Mouse (Mus musculus) olfactory bulb, adult 2 months (tissue): ENCODE measurements around the gene Pex3. TPM values are rescaled to one million over a fixed set of nuclear protein-coding genes. Genes with fewer than 3 reads are reported as not detected.
"Not testable (repeated sequence)": the region's sequence is repeated elsewhere in the genome, so short reads cannot be mapped to it uniquely, and the experiment has no call there.

Source experiments
- H3K27ac ChIP-seq: fragments of 200-500 bp; 2 replicates; pipeline ENCODE4 v1.5.1; 2012; ENCODE audit warnings: low read depth, low read length; ENCODE audit not compliant: insufficient read depth
- H3K4me1 ChIP-seq: fragments of 200-500 bp; 2 replicates; pipeline ENCODE4 v1.6.1; 2012; ENCODE audit warnings: low read length; ENCODE audit not compliant: control insufficient read depth, insufficient read depth
- H3K4me3 ChIP-seq: fragments of 200-500 bp; 2 replicates; pipeline ENCODE4 v1.5.1; 2012; ENCODE audit warnings: mild to moderate bottlenecking, low read depth, low read length, moderate library complexity; ENCODE audit not compliant: insufficient read depth
- CTCF ChIP-seq: fragments of 200-500 bp; IDR thresholded peaks from 2 replicates; pipeline ENCODE4 v1.5.1; 2012; ENCODE audit warnings: low read depth, mild to moderate bottlenecking, low read length, moderate library complexity; ENCODE audit not compliant: insufficient read depth
- POLR2A ChIP-seq: fragments of 200-500 bp; IDR thresholded peaks from 2 replicates; pipeline ENCODE4 v1.6.1; 2012; ENCODE audit warnings: mild to moderate bottlenecking, low read depth, low read length, moderate library complexity; ENCODE audit not compliant: insufficient read depth
- WGBS: fragments of 180-500 bp; shearing (Covaris S2); methylation state at CpG from one replicate; pipeline ENCODE4 v1.1.7; 2018; 5-methylcytosine and 5-hydroxymethylcytosine counted together
- polyA plus RNA-seq: library from polyadenylated mRNA; stranded (reverse); fragments of >200 nt; gene quantifications from 2 replicates; pipeline ENCODE4 v1.2.4, GENCODE M21; 2012; ENCODE audit warnings: low replicate concordance; ENCODE audit not compliant: missing spikeins, insufficient read depth, insufficient read length

Gene Pex3
- polyA plus RNA-seq, 1 experiment, result not detected

DNA sequence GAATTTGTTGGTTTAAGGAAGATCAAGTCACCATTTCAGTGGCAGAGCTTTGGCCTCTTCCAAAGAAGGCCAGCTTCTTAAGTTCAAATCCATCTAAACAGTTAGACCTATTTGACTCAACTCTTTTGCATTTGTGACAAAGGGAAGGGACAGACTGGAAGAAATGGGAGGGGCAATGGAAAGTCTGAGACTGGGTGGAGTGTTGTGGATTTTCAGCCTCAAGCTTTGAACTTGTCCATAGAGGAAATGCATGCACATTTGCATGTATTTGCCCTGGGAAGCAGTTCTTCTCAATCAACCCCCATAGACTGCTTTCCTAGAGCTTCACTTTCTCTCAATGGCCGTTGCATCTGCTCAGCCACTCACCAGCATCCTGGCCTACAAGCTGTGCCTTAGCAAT is 1.4 kb upstream of the Pex3 start:
- TF ChIP-seq CTCF (no peak), POLR2A (no peak)
- 100% methylated on average over 1 of the region's 1 CpGs for WGBS
- Histone ChIP-seq H3K4me3 (no peak overlapping the region), H3K4me1 (0 out of 2 replicates have a peak, but pooled peaks cover 2% of the 10 kb centered on the region), H3K27ac (no peak overlapping the region)

DNA sequence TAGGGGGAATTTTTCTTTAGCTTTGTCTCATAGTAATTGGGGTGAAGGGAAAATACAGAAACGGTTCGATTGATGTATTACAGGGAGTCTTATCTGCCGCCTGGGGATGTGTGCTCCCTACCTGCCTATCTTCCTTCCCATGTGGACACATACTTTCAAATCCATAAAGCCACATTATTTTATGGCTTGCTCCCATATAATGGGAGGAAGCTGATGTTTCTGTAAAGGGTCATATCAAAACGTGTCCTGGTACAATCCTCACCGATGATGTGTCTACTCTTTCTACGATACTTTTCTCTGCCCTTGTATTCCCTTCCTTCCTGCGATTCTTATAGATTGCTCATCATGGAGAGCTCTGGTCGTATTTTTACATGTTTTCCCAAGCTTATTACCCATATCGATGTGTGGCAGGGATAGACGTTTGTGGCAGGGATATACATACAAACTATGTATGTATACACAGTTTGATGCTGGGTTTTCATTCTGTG is 600 bp upstream of the Pex3 start:
- H3K4me3 ChIP-seq, result peak overlapping the region; percentile 69
- H3K4me1 ChIP-seq, result 0 out of 2 replicates have a peak, but pooled peaks cover 2% of the 10 kb centered on the region
- WGBS, result 11% methylated on average over 10 of the region's 10 CpGs
- H3K27ac ChIP-seq, result no peak overlapping the region
- TF ChIP-seq POLR2A (no peak), CTCF (no peak)

DNA sequence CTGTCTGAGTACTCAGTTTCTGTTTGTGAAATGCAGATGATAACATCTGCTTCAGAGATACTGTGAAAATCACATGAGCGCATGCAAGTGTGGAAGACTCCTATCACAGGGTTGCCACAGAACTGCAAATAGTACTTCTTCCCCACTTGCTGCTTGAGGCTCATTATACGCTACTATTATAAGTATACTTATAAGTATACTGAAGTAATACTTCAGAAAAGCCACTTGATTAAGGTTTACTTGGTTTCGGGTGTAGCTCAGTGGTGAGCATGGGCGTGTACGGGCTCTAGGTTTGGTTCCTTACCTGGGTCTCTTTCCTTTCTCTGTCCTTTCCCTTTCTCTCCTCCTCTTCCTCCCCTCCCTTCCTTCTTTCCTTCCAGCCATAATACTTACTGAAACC is 11.2 kb downstream of the Pex3 start:
- no peak overlapping the region for H3K4me3 ChIP-seq
- no peak overlapping the region for H3K27ac ChIP-seq
- 94% methylated on average over 5 of the region's 5 CpGs for WGBS
- TF ChIP-seq POLR2A (no peak), CTCF (no peak)
- H3K4me1 ChIP-seq, result no peaks in the 10 kb centered on the region

- Histone ChIP-seq H3K4me1 (no peaks in the 10 kb centered on the region), H3K27ac (no peak overlapping the region), H3K4me3 (no peak overlapping the region)
- WGBS, result 94% methylated on average over 7 of the region's 7 CpGs
- TF ChIP-seq CTCF (no peak), POLR2A (no peak)
Observed at GRCm38 (mm10) chr10:13539769-13540333, 13.1 kb downstream of the Pex3 start.

GRCm38 (mm10) chr10:13536706-13537105 is 16.2 kb downstream of the Pex3 start:
- Histone ChIP-seq H3K4me3 (no peak overlapping the region), H3K4me1 (no peaks in the 10 kb centered on the region), H3K27ac (no peak overlapping the region)
- 97% methylated on average over 7 of the region's 7 CpGs for WGBS
- TF ChIP-seq POLR2A (no peak), CTCF (no peak)

DNA sequence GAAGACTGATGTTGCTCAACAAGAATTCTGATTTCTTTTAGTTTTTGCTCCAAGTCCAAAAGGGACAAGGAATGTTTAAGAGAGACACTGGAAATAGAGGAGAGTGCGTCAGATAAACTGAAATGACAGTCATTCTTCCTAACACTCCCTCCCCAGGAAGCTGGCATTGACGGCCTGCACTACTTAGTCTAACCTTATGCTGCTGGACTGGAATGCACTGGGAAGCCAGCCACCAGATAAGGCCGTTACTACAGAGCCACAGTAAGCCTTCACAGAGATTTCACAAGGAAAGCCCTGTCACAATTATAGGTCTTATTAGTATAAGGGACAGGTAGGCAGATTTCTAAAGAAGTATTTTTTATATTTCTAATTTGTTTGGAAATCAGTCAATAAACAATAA is 18.2 kb downstream of the Pex3 start:
- H3K27ac ChIP-seq, result no peak overlapping the region
- H3K4me3 ChIP-seq, result no peak overlapping the region
- 90% methylated on average over 3 of the region's 3 CpGs for WGBS
- no peak for TF ChIP-seq POLR2A
- no peak for TF ChIP-seq CTCF
- no peaks in the 10 kb centered on the region for H3K4me1 ChIP-seq

- Histone ChIP-seq H3K27ac (no peak overlapping the region), H3K4me1 (no peaks in the 10 kb centered on the region), H3K4me3 (no peak overlapping the region)
- 88% methylated on average over 4 of the region's 4 CpGs for WGBS
- TF ChIP-seq CTCF, result no peak
- TF ChIP-seq POLR2A, result no peak
Observed at GRCm38 (mm10) chr10:13528155-13528554, 24.8 kb downstream of the Pex3 start.

DNA sequence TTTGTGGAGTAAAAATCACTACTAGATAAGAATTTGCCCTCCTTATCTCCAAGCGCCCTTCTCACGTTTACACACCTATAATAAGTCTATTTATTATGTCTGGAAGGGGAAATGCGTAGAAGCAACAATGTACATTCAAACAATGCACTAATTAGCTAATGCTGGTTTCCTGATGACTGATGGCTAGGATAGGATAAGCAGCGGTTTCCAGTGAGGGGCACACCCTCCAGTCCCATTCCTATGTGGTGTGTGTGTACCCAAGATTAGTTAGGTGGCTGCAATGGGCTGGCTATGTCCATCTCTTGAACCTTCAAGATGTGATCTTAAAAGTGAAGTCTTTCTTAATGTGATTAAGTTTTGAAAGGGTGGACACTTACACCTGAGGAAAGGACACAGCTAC is 31.1 kb downstream of the Pex3 start:
- no peak overlapping the region for H3K27ac ChIP-seq
- 90% methylated on average over 4 of the region's 4 CpGs for WGBS
- TF ChIP-seq CTCF (no peak), POLR2A (no peak)
- H3K4me3 ChIP-seq, result no peak overlapping the region
- H3K4me1 ChIP-seq, result no peaks in the 10 kb centered on the region

- peaks cover 7% of the 10 kb centered on the region; the same call in 1 of the 2 replicates for H3K4me1 ChIP-seq
- WGBS, result 81% methylated on average over 8 of the region's 8 CpGs
- H3K4me3 ChIP-seq, result no peak overlapping the region
- no peak overlapping the region for H3K27ac ChIP-seq
- TF ChIP-seq CTCF, result no peak
Observed at GRCm38 (mm10) chr10:13502371-13502770, 50.6 kb downstream of the Pex3 start.

DNA sequence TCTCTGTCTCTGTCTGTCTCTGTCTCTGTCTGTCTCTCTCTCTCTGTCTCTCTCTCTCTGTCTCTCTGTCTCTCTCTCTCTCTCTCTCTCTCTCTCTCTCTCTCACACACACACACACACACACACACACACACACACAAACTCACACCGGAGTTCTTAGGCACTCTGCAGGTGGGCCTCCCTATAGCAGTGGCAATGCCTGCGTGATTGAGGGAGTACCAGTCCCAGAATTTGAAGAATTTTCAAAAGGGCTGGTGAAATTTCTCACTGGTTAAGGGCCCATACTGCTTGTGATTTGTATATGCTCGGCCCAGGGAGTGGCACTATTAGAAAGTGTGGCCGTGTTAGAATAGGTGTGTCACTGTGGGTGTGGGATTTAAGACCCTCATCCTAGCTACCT is 51.4 kb downstream of the Pex3 start:
- H3K27ac ChIP-seq, H3K4me1 ChIP-seq: not testable (repeated sequence)
- H3K4me3 ChIP-seq, result peak overlapping the region; percentile 73
- WGBS, result 33% methylated on average over 4 of the region's 4 CpGs
